Mouse (Mus musculus): ENCODE results near the gene Poln. TPM values are rescaled to one million over a fixed set of nuclear protein-coding genes. Genes with fewer than 3 reads are reported as not detected.

Poln gene
- total RNA-seq, 1 experiment from 2014 or later, result not detected

- no peak for ATAC-seq (replicated peaks; ENCODE audit: insufficient number of reproducible peaks, low FRiP score, low TSS enrichment, poor library complexity, severe bottlenecking)
Measured at GRCm38 (mm10) chr5:34148476-34148875, 20.8 kb downstream of the Poln start.

DNA sequence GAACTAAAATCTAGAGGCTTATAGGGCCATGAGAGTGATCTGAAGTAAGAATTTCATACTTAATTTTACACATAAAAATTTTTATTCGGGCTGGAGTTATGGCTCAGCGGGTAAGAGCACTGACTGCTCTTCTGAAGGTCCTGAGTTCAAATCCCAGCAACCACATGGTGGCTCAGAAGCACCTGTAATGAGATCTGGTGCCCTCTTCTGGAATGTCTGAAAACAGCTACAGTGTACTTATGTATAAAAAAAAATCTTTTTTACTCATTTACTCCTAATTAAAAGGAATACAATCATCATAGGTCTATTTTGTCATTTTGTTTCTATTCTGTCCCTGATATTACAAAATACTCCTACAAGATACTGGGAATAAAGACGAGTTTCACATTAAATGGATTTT, 21.7 kb downstream of the Poln start:
- ATAC-seq (replicated peaks; ENCODE audit: insufficient number of reproducible peaks, low FRiP score, low TSS enrichment, poor library complexity, severe bottlenecking), result no peak

GRCm38 (mm10) chr5:34139751-34140150, 29.5 kb downstream of the Poln start:
- no peak for ATAC-seq (replicated peaks; ENCODE audit: insufficient number of reproducible peaks, low FRiP score, low TSS enrichment, poor library complexity, severe bottlenecking)

DNA sequence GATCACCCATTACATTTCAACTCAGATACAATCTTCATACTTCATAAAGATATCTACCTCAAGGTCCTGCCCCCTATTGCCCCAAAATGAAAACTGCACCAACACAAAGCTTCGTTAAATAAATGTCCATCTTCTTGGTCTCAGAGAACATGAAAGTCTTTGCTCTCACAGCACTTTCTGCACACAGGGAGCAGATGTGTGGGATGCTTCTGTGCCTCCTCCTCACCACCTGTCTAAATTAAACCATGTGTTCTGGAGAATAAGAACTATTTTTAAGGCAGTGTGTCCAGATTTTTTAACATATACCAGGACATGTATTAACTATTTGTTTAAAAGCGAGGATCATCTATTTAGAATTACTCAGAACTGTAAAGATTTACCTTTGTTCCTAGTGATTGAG, 36.5 kb downstream of the Poln start:
- no peak for ATAC-seq (replicated peaks; ENCODE audit: insufficient number of reproducible peaks, low FRiP score, low TSS enrichment, poor library complexity, severe bottlenecking)

DNA sequence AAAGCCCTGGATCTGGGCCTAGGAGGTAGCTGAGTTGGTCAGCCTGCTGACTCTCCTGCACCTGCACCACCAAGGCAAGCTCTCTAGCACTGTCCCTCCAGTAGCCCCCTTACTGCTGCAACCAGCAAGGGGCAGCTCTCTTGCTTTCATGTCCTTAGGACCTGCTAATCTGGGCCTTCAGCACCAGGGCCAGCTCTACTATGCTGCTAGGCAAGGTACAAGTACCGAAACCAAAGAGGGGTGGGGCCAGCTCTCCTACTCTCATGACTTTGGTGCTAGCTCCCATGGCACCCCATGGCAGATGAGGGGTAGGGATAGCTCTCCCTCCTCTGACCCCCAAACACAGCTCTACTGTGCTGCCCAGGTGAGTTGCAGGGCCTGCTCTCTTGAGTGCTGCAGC, 45.1 kb downstream of the Poln start:
- ATAC-seq (replicated peaks; ENCODE audit: insufficient number of reproducible peaks, low FRiP score, low TSS enrichment, poor library complexity, severe bottlenecking), result no peak

- ATAC-seq (replicated peaks; ENCODE audit: insufficient number of reproducible peaks, low FRiP score, low TSS enrichment, poor library complexity, severe bottlenecking), result no peak
Measured at GRCm38 (mm10) chr5:34119121-34119856, 50.0 kb downstream of the Poln start.

GRCm38 (mm10) chr5:34105681-34106080, 63.6 kb downstream of the Poln start:
- ATAC-seq (replicated peaks; ENCODE audit: insufficient number of reproducible peaks, low FRiP score, low TSS enrichment, poor library complexity, severe bottlenecking), result 0 out of 2 replicates have a peak, but pooled peaks have one; percentile 31

GRCm38 (mm10) chr5:34097333-34097732, 71.9 kb downstream of the Poln start:
- no peak for ATAC-seq (replicated peaks; ENCODE audit: insufficient number of reproducible peaks, low FRiP score, low TSS enrichment, poor library complexity, severe bottlenecking)

GRCm38 (mm10) chr5:34093021-34093420, 76.2 kb downstream of the Poln start:
- ATAC-seq (replicated peaks; ENCODE audit: insufficient number of reproducible peaks, low FRiP score, low TSS enrichment, poor library complexity, severe bottlenecking), result no peak

DNA sequence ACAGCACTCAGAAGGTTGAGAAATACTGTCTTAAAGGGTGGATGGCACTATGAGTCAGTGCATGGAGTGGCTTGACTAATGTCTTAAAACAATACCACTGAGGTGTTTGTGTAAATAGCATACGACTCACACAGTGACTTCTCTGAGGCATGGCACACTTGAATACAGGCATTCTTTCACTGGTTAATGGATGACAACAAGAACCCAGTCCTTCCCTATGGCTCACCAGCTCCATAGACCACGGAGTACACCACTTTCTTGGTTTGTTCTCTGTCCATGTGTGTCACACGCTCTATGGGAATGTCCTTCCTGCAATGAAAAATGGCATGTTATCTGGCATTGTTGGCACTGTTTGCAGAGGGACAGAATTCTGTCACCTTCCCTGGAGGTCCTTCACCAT, 136.7 kb downstream of the Poln start:
- no peak for ATAC-seq (replicated peaks; ENCODE audit: insufficient number of reproducible peaks, low FRiP score, low TSS enrichment, poor library complexity, severe bottlenecking)

DNA sequence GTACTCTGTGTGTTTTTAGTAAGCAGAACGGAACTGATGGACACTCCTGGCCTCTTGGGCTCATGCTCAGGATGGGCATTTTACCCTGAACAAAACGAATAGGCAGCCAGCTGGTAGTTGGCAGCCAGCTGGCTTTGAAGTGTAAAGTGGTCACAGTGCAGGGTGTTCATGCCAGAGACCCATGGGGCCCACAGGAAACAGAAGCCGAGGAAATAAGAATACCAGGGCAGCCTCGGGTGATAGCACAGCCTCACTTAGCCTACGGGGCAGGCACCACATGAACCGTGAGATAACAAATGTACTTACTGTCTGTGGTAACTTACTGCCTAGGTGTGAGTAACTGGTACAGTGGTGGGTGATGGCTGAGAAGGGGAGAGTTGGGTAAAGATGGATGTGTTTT, 138.2 kb downstream of the Poln start:
- ATAC-seq (replicated peaks; ENCODE audit: insufficient number of reproducible peaks, low FRiP score, low TSS enrichment, poor library complexity, severe bottlenecking), result no peak

DNA sequence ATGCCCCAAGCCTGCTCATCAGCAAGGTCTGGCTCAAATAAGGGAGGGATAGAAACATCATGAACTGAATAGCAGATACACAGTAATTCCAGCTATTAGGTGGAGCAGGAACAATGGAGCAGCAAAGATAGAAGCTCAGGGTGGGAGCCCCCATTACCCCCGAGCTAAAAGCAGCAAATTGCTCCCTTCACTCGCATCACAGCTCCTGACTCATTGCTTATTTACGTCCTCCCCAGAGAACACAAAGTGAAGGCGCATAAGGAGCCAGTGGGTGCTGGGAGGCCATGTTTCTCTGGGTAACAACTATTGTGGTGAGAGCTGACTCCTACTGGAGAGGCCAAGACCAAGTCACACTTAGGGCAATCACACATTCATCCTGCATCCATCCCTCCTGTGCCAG, 139.1 kb downstream of the Poln start:
- ATAC-seq (replicated peaks; ENCODE audit: insufficient number of reproducible peaks, low FRiP score, low TSS enrichment, poor library complexity, severe bottlenecking), result no peak

GRCm38 (mm10) chr5:34018968-34019367, 150.3 kb downstream of the Poln start:
- no peak for ATAC-seq (replicated peaks; ENCODE audit: insufficient number of reproducible peaks, low FRiP score, low TSS enrichment, poor library complexity, severe bottlenecking)

DNA sequence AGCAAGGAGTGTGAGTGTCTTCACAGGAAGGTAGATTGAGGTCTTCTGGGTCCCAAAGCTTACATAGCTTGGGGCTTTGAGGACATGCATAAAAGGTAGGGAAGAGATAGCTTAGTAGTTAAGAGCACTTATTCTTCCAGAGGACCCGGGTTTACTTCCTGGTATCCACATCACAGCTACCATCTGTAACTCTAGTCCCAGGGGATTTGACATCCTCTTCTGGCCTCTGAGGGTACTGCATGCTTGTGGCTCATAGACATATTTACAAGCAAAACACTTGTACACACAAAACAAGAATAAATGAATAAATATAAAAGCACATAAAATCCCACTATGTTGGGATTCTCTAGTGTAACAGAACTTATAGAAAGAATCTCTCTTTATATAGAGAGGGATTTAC, 154.6 kb downstream of the Poln start:
- ATAC-seq (replicated peaks; ENCODE audit: insufficient number of reproducible peaks, low FRiP score, low TSS enrichment, poor library complexity, severe bottlenecking), result no peak

DNA sequence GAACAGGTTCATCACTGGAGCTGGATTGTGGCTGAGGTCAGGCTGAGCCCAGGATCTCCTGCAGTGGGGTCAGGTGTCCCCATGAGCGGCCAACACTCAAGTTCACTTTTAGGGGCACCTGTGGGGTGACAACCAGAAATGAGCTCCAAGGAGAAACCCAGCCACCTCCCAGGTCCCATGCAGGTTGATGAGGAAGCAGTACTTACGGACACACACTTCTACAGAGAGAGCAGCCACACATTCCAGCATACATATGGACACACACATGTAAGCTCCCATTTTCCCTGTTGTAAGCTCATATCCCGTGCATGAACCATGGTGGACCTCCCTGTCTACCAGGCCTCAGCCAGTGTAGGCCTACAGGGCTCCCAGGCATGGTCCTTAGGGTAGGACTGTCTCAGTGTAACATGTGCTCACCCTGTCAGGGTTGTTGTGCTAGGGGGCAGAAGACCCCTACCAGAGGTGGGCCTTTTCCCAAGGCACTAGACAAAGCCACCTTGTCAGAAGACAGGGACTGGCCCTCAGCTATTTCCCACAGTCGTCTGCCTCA, 161.8 kb downstream of the Poln start:
- no peak for ATAC-seq (replicated peaks; ENCODE audit: insufficient number of reproducible peaks, low FRiP score, low TSS enrichment, poor library complexity, severe bottlenecking)

DNA sequence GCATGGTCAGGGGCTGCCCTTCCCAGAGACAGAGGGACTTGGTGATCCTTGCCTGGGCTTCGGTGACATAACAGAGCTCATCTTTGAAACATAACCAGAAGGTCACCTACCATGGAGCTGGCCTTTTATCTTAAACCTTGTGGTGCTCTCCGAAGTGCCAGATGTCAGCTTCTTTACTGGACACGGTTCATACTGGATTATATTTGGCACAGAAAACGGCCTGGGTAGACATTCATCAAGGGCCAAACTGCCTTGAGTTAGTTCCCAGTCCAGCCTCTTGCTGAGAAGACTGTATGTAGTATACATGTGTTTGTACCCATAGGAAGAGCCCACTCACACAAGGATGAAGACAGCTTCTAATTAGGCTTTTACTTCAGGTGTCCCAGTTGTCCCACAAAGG, 162.4 kb downstream of the Poln start:
- no peak for ATAC-seq (replicated peaks; ENCODE audit: insufficient number of reproducible peaks, low FRiP score, low TSS enrichment, poor library complexity, severe bottlenecking)

GRCm38 (mm10) chr5:34004618-34005017, 164.6 kb downstream of the Poln start:
- ATAC-seq (replicated peaks; ENCODE audit: insufficient number of reproducible peaks, low FRiP score, low TSS enrichment, poor library complexity, severe bottlenecking), result no peak

GRCm38 (mm10) chr5:34002636-34003035, 166.6 kb downstream of the Poln start:
- ATAC-seq (replicated peaks; ENCODE audit: insufficient number of reproducible peaks, low FRiP score, low TSS enrichment, poor library complexity, severe bottlenecking), result no peak

DNA sequence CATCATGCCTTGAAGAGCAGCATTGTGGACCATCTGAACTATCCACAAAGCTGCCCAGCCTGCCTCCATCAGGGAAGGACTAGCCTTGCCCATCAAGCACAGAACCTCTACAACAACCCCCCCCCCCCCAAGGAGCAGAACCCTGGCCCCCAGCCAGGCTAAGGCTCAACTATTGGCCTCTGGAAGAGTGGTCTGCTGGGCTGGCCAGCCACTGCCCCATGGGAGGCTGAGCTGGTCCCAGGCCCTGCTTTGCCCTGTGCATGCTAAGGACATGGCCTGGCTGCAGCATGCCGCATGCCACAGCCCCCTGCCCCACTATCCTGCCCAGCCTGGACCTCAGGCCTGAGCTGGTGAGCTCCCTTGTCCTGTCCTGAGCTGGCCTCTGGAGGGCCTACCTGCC, 167.8 kb downstream of the Poln start:
- ATAC-seq (replicated peaks; ENCODE audit: insufficient number of reproducible peaks, low FRiP score, low TSS enrichment, poor library complexity, severe bottlenecking), result no peak

DNA sequence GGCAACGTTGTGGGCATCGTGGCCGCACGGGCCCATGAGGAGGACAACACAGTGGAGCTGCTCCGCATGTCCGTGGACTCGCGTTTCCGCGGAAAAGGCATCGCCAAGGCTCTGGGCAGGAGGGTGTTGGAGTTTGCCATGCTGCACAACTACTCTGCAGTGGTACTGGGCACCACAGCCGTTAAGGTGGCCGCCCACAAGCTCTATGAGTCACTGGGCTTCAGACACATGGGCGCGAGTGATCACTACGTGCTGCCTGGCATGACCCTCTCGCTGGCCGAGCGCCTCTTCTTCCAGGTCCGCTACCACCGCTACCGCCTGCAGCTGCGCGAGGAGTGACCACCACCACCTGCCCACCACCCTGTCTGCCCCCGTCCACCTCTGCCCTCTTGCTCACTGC, 168.4 kb downstream of the Poln start:
- no peak for ATAC-seq (replicated peaks; ENCODE audit: insufficient number of reproducible peaks, low FRiP score, low TSS enrichment, poor library complexity, severe bottlenecking)
